In the genomic region with DNA sequence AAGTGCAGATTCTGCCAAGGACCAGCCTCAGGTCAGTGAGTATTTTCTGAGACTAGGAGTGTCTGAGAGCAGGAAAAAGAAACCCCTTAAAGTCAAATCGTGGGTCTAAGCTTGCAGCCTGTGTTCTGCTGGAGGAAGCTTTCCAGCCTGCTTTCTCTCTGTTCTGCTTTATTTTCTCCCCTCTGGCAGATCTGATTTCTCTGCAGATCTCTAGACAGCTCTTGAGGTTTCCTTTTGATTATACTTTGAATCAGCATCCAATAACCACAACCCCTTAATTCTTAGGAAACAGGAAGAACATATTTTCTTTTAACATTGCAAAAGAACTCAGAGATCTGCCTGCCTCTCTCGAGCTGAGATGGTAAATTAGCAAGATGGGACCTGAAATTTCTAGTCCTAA, we compare ENCODE assay signal across 23 mouse cellular contexts. TPM values are rescaled to one million over a fixed set of nuclear protein-coding genes. Genes with fewer than 3 reads are reported as not detected.
ATAC-seq lines count a peak whose summit lies in the region.
"Not testable (repeated sequence)": the region's sequence is repeated elsewhere in the genome, so short reads cannot be mapped to it uniquely, and the experiment has no call there.
"Had no signal": no experiment of that assay in that cellular context is flagged by ENCODE, and none has a peak within 500 bp of the region (broad histone marks: within the 10 kb centered on the region; RNA-seq: fewer than 3 reads in every experiment).

No protein-coding gene starts in this region.

- not testable (repeated sequence) for H3K36me3 ChIP-seq in embryonic facial prominence, embryonic 15.5 days

- H3K9ac ChIP-seq in embryonic facial prominence, embryonic 15.5 days: not testable (repeated sequence)

- not testable (repeated sequence) for H3K4me3 ChIP-seq in embryonic facial prominence, embryonic 15.5 days (replicated peaks)

- ATAC-seq in common myeloid progenitor, adult 5-6 weeks (replicated peaks; ENCODE audit: low read depth, poor library complexity, severe bottlenecking): peak; percentile 85
- ATAC-seq in embryonic facial prominence, embryonic 15.5 days (ENCODE audit: insufficient number of reproducible peaks, low FRiP score, low TSS enrichment, low read depth): peak; percentile 51; the same call in 1 of the 2 replicates
- peak; percentile 86 for ATAC-seq in granulocyte monocyte progenitor cell, adult 5-6 weeks (replicated peaks; ENCODE audit: poor library complexity, severe bottlenecking)
- peak; percentile 59 to 75; a peak in 3 of 4 replicates for ATAC-seq in hematopoietic stem cell, adult 5-6 weeks (replicated peaks in 1 of 2; ENCODE audit: insufficient read depth in 1 of 2, low FRiP score in 2 of 2, low TSS enrichment in 1 of 2, low read depth in 1 of 2, poor library complexity in 2 of 2, severe bottlenecking in 2 of 2)
- peak; percentile 70 for ATAC-seq in megakaryocyte, adult 5-6 weeks (ENCODE audit: poor library complexity, severe bottlenecking)
- peak; percentile 83 for ATAC-seq in megakaryocyte progenitor cell, adult 5-6 weeks (replicated peaks; ENCODE audit: poor library complexity)

- H3K27me3 ChIP-seq in embryonic facial prominence, embryonic 15.5 days: not testable (repeated sequence)

- not testable (repeated sequence) for H3K4me2 ChIP-seq in embryonic facial prominence, embryonic 15.5 days (replicated peaks)

- 13% methylated on average over 2 of the region's 2 CpGs for WGBS in embryonic facial prominence, embryonic 15.5 days

- H3K27ac ChIP-seq in embryonic facial prominence, embryonic 15.5 days (replicated peaks): not testable (repeated sequence)

- H3K9me3 ChIP-seq in embryonic facial prominence, embryonic 15.5 days (replicated peaks): not testable (repeated sequence)

- H3K4me1 ChIP-seq in embryonic facial prominence, embryonic 15.5 days: not testable (repeated sequence)

RNA-seq across cellular contexts. Expression of a gene that starts 3.5 kb away (rescaled TPM):
- total RNA-seq in common myeloid progenitor, adult 5-6 weeks (2017): not detected in 2 replicates
- not detected in 2 replicates for polyA plus RNA-seq in embryonic facial prominence, embryonic 15.5 days (2015; fragmentation: Nextera tagmentation; extraction: Ambion mirVana)
- not detected in 2 replicates for total RNA-seq in granulocyte monocyte progenitor cell, adult 5-6 weeks (2014; fragmentation: Nextera tagmentation)
- not detected in 2 replicates for total RNA-seq in granulocyte monocyte progenitor cell, adult 5-6 weeks (2017)
- not detected in 2 replicates for total RNA-seq in hematopoietic stem cell, adult 5-6 weeks (2017)
- total RNA-seq in megakaryocyte, adult 5-6 weeks (2015): not detected in 2 replicates
- total RNA-seq in megakaryocyte, adult 5-6 weeks (2017): not detected in 2 replicates
- not detected in 2 replicates for total RNA-seq in megakaryocyte progenitor cell, adult 5-6 weeks (2015)
- not detected in 2 replicates for total RNA-seq in megakaryocyte progenitor cell, adult 5-6 weeks (2017)
- total RNA-seq: adrenal gland, adult 18-20 months; adrenal gland, adult 2 months; adrenal gland, adult 8-10 months; adrenal gland, postnatal 10 days; adrenal gland, postnatal 14 days; adrenal gland, postnatal 25 days; adrenal gland, postnatal 36 days; adrenal gland, postnatal 4 days; CH12.LX; ES-E14; G1E; MEL had no signal
- polyA plus RNA-seq: activated CD4-positive, CD25-positive, alpha-beta regulatory T cell, adult 4 months; adrenal gland, adult 2 months; brain, embryonic 14.5 days; C2C12; CD4-positive, CD25-positive, alpha-beta regulatory T cell, adult 4 months; G1E; Patski had no signal

RNA-seq across cellular contexts. Expression of a gene that starts 28.2 kb away (rescaled TPM):
- total RNA-seq in common myeloid progenitor, adult 5-6 weeks (2017): 8.5 and 9.1 TPM in 2 replicates
- 5.5 and 5.9 TPM in 2 replicates for polyA plus RNA-seq in embryonic facial prominence, embryonic 15.5 days (2015; fragmentation: Nextera tagmentation; extraction: Ambion mirVana)
- total RNA-seq in granulocyte monocyte progenitor cell, adult 5-6 weeks (2014; fragmentation: Nextera tagmentation): 8.1 and 11.5 TPM in 2 replicates
- total RNA-seq in granulocyte monocyte progenitor cell, adult 5-6 weeks (2017): 3.2 and 5.9 TPM in 2 replicates
- 7.8 and 17.5 TPM in 2 replicates for total RNA-seq in hematopoietic stem cell, adult 5-6 weeks (2017)
- 28.5 and 30.3 TPM in 2 replicates for total RNA-seq in megakaryocyte, adult 5-6 weeks (2015)
- total RNA-seq in megakaryocyte, adult 5-6 weeks (2017): 24.9 and 28.7 TPM in 2 replicates
- total RNA-seq in megakaryocyte progenitor cell, adult 5-6 weeks (2015): 6.4 and 7.1 TPM in 2 replicates
- 4.0 and 5.6 TPM in 2 replicates for total RNA-seq in megakaryocyte progenitor cell, adult 5-6 weeks (2017)
- polyA plus RNA-seq: G1E had no signal

RNA-seq across cellular contexts. Expression of a gene that starts 30.0 kb away (rescaled TPM):
- not detected in 2 replicates for total RNA-seq in common myeloid progenitor, adult 5-6 weeks (2017)
- polyA plus RNA-seq in embryonic facial prominence, embryonic 15.5 days (2015; fragmentation: Nextera tagmentation; extraction: Ambion mirVana): not detected in 2 replicates
- total RNA-seq in granulocyte monocyte progenitor cell, adult 5-6 weeks (2014; fragmentation: Nextera tagmentation): not detected in 2 replicates
- not detected in 2 replicates for total RNA-seq in granulocyte monocyte progenitor cell, adult 5-6 weeks (2017)
- not detected in 2 replicates for total RNA-seq in hematopoietic stem cell, adult 5-6 weeks (2017)
- 1.1 TPM in 1 of 2 replicates, not detected in the other for total RNA-seq in megakaryocyte, adult 5-6 weeks (2015)
- total RNA-seq in megakaryocyte, adult 5-6 weeks (2017): not detected in 2 replicates
- total RNA-seq in megakaryocyte progenitor cell, adult 5-6 weeks (2015): not detected in 2 replicates
- not detected in 2 replicates for total RNA-seq in megakaryocyte progenitor cell, adult 5-6 weeks (2017)
- total RNA-seq: adrenal gland, adult 18-20 months; adrenal gland, adult 2 months; adrenal gland, adult 8-10 months; adrenal gland, postnatal 10 days; adrenal gland, postnatal 14 days; adrenal gland, postnatal 25 days; adrenal gland, postnatal 36 days; adrenal gland, postnatal 4 days; CH12.LX; ES-E14; G1E; MEL had no signal
- polyA plus RNA-seq: activated CD4-positive, CD25-positive, alpha-beta regulatory T cell, adult 4 months; adrenal gland, adult 2 months; brain, embryonic 14.5 days; C2C12; CD4-positive, CD25-positive, alpha-beta regulatory T cell, adult 4 months; G1E; Patski had no signal

RNA-seq across cellular contexts. Expression of a gene that starts 48.7 kb away (rescaled TPM):
- total RNA-seq in common myeloid progenitor, adult 5-6 weeks (2017): not detected in 2 replicates
- polyA plus RNA-seq in embryonic facial prominence, embryonic 15.5 days (2015; fragmentation: Nextera tagmentation; extraction: Ambion mirVana): not detected in 2 replicates
- not detected in 2 replicates for total RNA-seq in granulocyte monocyte progenitor cell, adult 5-6 weeks (2014; fragmentation: Nextera tagmentation)
- not detected in 2 replicates for total RNA-seq in granulocyte monocyte progenitor cell, adult 5-6 weeks (2017)
- not detected in 2 replicates for total RNA-seq in hematopoietic stem cell, adult 5-6 weeks (2017)
- total RNA-seq in megakaryocyte, adult 5-6 weeks (2015): not detected in 2 replicates
- not detected in 2 replicates for total RNA-seq in megakaryocyte, adult 5-6 weeks (2017)
- not detected in 2 replicates for total RNA-seq in megakaryocyte progenitor cell, adult 5-6 weeks (2015)
- total RNA-seq in megakaryocyte progenitor cell, adult 5-6 weeks (2017): not detected in 2 replicates
- total RNA-seq: adrenal gland, adult 18-20 months; adrenal gland, adult 2 months; adrenal gland, adult 8-10 months; adrenal gland, postnatal 10 days; adrenal gland, postnatal 14 days; adrenal gland, postnatal 25 days; adrenal gland, postnatal 36 days; adrenal gland, postnatal 4 days; CH12.LX; ES-E14; MEL had no signal
- polyA plus RNA-seq: activated CD4-positive, CD25-positive, alpha-beta regulatory T cell, adult 4 months; adrenal gland, adult 2 months; brain, embryonic 14.5 days; C2C12; CD4-positive, CD25-positive, alpha-beta regulatory T cell, adult 4 months; G1E; Patski had no signal
